Mouse (Mus musculus) small intestine, adult 10 weeks (tissue): ENCODE measurements around the gene Fbxl8. TPM values are rescaled to one million over a fixed set of nuclear protein-coding genes. Genes with fewer than 3 reads are reported as not detected.

Experiments
- polyA plus RNA-seq: library from polyadenylated mRNA; stranded (reverse); fragments of 350-450 nt; fragmentation: Illumina TruSeq; extraction: RNeasy Lipid Tissue Mini Kit (QIAGEN cat#74804); gene quantifications from one replicate; pipeline ENCODE4 v1.2.3, GENCODE M21; 2014; ENCODE audit warnings: low replicate concordance

Fbxl8 gene
- not detected for polyA plus RNA-seq

DNA sequence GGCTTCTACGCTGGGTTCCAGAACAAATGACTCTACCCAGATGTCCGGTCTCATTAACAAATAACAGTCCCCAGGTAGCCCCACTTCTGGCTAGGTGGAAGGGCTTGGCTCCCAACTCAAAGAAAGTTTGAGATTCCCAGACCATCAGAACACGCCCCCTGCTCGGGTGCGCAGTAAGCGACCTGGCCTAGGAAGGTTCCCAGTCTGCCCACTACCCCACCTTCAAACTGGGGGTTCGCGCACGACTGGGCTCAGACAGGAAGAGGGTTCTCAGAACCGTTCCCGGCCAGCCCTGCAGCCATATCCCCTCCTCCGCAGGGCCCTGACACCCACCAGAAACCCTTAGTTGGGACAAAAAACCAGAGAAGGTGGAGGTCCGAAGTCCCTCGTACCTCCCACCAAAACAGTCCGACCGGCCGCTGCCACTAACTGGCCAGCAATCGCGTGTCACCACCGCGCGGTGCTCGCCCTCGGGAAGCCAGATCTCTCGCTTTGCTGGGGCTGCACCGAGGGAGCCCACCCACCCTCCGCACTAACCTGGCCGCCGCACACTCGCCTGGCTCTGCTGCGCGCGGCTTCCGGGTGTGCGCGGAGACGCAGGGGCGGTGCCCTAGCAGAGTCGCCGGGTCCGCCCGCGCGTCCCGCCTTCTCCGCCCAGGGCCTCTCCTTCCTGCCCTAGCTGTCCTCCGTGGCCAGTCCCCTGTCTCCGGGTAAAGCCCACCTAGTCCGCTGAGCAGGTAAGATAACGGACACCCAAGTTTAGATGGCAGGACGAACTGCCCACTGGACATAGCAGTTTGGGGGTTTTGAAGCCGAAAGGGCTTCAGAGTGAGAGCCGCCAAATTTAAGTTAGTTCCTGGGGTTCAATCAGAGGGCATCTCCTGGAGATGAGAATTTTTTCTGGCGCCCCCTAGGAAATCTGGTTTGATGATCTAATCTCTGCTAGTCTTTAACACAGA lies at the start of gene Fbxl8, which contains the start of gene Tradd:
Fbxl8 (plus strand) TSS at position 625 of the 959 bp plus-strand sequence.
Tradd (minus strand) TSS at position 586 of the 959 bp plus-strand sequence.

DNA sequence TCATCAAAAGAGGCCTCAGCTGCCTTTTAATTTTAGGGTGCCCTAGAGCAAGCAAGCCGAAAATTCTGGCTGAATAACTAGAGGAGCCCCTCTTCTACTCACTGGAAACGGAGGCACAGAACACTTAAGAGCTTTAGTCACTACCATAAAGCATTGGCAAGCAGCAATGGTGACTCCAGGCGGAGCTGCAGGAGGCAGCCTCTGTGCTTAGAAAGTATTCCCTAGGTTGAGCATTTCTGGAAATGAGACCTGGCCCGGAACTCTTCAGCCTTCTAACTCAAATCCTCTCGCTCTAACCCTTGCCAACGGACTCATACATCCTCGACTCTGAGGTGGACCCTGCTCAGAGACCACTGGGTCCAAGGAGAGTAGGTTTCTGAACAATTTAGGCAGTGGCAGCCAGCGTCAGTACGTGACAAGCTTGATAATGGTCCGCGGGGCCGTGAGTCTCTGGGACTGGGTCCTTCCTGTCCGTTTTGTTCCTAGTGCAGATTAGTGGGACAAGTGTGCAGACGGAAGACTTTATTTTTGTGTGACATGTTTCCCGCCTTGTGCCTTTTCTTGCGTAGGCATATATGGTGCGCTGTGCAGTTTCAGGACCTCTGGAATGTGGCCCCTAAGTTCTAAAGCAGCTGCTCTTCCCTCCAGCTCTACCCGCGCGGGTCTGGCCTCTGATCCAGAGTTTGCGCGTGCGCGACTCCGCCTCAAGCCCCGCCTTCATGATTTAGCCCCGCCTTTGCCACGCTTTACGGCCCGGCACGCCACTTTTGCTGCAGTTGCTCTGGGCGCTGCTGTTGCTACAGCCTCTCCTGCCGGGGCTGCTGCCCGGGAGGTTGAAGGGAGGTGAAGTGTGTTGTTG lies 39.8 kb upstream of the Fbxl8 start, which contains the start of gene D230025D16Rik:
D230025D16Rik (plus strand) TSS at position 733 of the 859 bp plus-strand sequence.

DNA sequence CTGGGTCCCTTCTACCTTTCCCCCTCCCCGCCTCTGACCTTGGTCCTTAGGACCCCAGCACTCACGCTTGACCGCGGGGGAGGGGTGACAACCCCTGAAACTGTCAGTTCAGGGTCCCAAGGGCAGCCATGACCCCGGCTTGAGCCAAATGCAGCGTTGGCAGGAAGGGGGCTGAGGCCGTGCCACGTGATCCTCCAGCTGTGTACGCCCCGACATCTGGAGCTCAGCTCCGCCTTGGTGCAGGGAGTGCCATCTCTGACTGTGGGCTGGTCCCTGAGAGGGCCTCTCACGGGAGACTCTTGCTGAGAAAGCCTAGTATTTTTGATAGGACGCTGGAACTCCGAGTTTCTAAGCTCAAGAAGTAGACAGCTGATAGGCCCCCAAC lies 9.5 kb upstream of the Fbxl8 start, which contains the start of gene B3gnt9:
B3gnt9 (minus strand) TSS at position 188 of the 385 bp plus-strand sequence.

DNA sequence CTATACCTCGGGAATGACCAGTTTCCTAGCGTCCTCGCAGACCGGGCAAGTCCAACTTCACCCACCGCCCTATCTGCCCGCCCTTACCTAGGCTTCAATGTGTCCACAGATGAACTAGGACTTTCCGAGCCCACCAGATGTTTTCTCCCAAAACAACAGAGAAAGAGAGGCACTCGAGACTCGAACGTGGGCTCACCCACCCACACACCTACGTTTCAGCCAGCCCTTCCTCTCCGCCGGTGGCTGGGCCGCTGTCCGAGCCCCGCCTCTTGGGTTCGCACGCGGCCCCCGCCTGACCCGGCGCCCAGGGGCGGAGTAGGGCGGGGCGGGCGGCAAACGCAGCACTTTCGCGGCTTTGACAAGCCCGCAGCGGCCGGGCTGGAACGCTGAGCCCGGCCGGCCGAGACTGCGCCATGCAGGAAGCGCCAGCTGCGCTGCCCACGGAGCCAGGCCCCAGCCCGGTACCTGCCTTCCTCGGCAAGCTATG lies 5.1 kb downstream of the Fbxl8 start, which contains the start of gene Hsf4:
Hsf4 (plus strand) TSS at position 341 of the 487 bp plus-strand sequence.

DNA sequence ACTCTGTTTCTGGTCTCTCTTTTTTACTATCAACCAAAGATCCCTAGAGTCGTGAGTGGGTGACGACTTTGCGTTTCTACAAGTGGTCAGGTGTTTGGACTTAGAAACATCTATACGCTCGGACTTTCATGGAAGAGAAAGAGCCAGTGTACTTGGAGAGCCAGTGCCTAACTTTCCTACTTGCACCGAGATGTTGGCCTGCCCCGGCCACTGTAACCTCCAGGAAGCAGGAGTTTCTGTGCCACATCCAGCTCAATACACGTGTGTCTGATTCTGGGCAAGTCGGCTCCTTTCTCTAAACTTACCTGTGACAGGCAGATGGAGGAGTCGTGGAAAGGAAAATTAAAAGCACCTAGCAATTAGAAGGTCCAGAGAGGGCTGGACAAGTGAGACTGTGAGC lies 11.4 kb downstream of the Fbxl8 start, which contains the start of gene Nol3:
Nol3 (plus strand) TSS at position 301 of the 400 bp plus-strand sequence.

DNA sequence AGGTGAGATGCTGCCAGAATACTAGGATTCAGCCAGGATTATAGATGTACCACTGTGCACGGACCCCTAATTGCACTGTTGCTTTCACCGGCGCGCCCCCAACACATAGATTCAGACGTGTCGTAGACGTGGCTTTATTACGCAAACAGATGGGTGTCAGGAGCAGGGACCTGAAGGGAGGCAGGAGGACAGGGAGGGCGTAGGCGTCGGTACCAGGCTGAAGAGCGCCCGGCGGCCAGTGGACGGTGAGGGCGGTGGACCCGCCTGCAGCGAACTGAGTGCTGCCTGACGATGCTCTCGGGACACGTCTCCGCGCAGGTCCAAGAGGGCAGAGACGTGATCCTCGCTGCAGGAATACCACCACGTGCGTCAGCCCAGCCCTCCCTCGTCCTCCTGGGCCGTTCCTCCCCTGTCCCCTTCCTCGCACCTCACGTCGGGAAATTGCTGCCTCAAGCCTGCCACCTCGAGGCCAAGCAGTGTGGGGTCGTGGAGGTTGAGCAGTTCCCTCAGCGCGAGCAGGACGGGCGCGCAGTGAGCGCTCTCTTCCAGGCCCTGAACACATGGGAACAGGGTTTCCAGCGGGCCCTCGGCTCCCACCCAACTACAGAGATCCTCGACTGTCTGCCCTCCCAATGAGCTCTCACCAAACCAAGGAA lies 25.5 kb downstream of the Fbxl8 start, which contains the start of gene 4931428F04Rik:
4931428F04Rik (minus strand) TSS at position 60 of the 656 bp plus-strand sequence.

DNA sequence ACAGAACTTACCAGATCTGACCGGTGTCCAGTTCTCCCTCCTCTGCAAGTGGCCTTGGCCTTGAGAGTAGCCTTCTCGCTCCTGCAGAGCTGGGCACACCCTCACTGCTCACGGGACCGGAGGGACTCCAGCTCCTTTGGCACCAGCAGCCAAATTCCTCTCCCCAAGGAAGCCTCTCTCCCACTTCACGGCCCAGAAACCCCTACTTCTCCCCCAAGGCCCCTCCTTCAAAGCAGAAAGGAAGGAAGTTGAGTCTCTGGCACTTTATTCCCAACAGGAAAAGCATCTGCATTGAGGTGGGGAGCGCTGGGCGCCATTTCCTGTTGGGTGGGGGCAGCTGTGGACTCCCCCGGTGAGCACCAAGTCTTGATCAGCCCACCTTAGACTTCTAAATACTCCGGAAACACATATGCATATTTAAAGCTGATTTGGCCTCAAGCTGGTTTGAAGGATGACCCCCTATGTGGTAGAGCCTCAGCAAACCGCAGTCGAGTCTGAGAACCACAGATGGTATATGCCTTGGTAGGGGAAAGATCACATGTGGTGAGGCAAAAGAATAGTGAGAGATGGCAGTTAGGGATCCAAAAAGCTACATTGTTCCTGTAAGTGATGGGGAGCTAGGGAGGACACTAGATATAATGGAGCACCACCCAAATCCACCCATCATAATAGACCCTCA lies 31.6 kb downstream of the Fbxl8 start, which contains the start of gene Exoc3l:
Exoc3l (minus strand) TSS at position 207 of the 679 bp plus-strand sequence.

DNA sequence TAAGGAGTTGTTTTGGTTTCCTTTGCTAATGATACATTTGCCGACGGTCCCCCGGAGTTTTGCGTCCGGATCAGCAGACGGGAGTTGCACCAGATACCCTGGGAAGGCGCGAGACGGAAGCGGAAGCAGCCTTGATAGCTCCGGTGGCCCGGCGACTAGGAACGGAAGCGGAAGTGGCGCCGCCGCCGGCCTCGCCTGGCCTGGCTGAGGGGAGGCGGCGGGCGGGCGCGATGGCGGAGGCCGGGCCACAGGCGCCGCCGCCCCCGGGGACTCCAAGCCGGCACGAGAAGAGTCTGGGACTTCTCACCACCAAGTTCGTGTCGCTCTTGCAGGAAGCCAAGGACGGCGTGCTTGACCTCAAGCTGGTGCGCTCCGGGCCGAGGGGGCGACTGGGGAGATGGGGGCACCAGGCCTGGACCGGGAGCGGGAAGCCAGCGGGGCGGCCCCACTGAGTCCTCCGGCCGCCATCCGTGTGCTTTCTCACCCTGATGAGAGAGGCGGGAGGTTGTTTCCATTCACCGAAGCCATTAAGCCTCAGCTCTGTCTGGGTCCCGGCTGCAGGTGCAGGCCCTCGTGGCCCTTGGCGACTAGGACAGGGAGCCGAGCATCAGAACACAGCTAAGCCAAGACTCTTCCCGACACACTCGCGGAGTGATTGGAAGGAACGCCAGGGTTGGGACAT lies 33.2 kb downstream of the Fbxl8 start, which contains the start of gene E2f4:
E2f4 (plus strand) TSS at position 153 of the 682 bp plus-strand sequence.

DNA sequence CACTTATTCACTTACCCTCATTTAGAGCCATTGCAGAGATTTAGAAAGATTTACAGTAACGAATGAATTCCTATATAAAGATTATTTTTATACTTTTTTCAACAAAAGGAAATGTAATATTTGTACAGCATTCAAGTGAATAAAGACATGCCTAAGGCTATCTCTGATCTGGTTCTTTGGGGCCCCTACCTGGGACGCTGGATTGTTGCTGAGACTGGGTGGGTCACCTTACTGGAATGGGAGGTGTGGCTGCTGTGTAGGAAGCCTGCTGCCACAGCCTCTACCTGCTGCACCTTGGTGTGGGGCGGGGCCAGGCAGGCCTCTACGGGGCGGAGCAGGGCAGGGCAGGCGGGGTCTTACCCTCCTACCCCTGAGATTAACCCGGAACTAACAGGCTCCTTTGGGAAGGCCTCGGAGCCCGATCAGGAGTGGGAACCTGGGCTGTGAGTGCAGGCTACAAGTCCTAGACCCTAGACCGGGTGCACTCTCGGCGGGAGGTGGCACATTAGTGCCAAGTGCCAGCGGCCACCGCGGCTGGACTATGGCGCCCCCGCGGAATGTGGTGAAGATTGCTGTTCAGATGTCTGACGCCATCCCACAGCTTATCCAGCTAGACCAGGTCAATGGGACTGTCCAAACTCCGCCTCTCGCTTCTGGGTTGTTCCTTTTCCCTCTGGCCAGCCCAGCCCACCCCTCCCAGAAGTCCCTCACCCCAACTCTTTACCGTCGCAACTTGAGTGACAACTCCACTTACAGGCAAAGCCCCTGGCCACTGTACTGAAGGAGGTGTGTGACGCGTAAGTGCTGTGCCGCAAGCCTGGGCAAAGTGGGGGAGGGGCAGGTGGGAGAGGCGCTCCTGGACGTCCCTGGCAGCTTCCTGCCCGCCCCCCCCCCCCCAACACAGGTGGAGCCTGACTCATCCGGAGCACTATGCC lies 41.0 kb downstream of the Fbxl8 start, which contains the start of gene Elmo3:
Elmo3 (plus strand) TSS at position 391 of the 935 bp plus-strand sequence.

Other genes with a start within 250 kb of the Fbxl8 start
- gene Ces3a, start 216.0 kb upstream of the Fbxl8 start, polyA plus RNA-seq: 3.9 TPM
- gene Ces3b, start 180.9 kb upstream of the Fbxl8 start, polyA plus RNA-seq: not detected
- gene Ces4a, start 132.8 kb upstream of the Fbxl8 start, polyA plus RNA-seq: not detected
- gene Cbfb, start 94.0 kb upstream of the Fbxl8 start, polyA plus RNA-seq: 98.9 TPM
- gene D230025D16Rik, start 39.5 kb upstream of the Fbxl8 start, polyA plus RNA-seq: 25.7 TPM
- 1.2 TPM for gene B3gnt9, start 9.5 kb upstream of the Fbxl8 start, polyA plus RNA-seq
- gene Tradd, start within 50 bp of the Fbxl8 start, polyA plus RNA-seq: 2.2 TPM
- not detected for gene Hsf4, start 5.2 kb downstream of the Fbxl8 start, polyA plus RNA-seq
- 0.11 TPM for gene Nol3, start 11.5 kb downstream of the Fbxl8 start, polyA plus RNA-seq
- gene 4931428F04Rik, start 25.2 kb downstream of the Fbxl8 start, polyA plus RNA-seq: not detected
- gene Exoc3l, start 31.5 kb downstream of the Fbxl8 start, polyA plus RNA-seq: not detected
- gene E2f4, start 33.0 kb downstream of the Fbxl8 start, polyA plus RNA-seq: 6.3 TPM
- 3.3 TPM for gene Elmo3, start 41.0 kb downstream of the Fbxl8 start, polyA plus RNA-seq
- gene Lrrc29, start 61.6 kb downstream of the Fbxl8 start, polyA plus RNA-seq: 0.19 TPM
- gene Tmem208, start 61.7 kb downstream of the Fbxl8 start, polyA plus RNA-seq: 9.5 TPM
- gene Fhod1, start 83.3 kb downstream of the Fbxl8 start, polyA plus RNA-seq: 0.11 TPM
- gene Slc9a5, start 84.2 kb downstream of the Fbxl8 start, polyA plus RNA-seq: not detected
- gene Plekhg4, start 108.6 kb downstream of the Fbxl8 start, polyA plus RNA-seq: not detected
- not detected for gene Kctd19, start 148.9 kb downstream of the Fbxl8 start, polyA plus RNA-seq
- not detected for gene Lrrc36, start 148.9 kb downstream of the Fbxl8 start, polyA plus RNA-seq
- not detected for gene Tppp3, start 206.9 kb downstream of the Fbxl8 start, polyA plus RNA-seq
- gene Zdhhc1, start 232.3 kb downstream of the Fbxl8 start, polyA plus RNA-seq: 0.45 TPM